Mouse (Mus musculus): Measurements from ENCODE around the gene Sall1. TPM values are rescaled to one million over a fixed set of nuclear protein-coding genes. Genes with fewer than 3 reads are reported as not detected.

Sall1 gene
- polyA plus RNA-seq, 1 experiment from 2014 or later, result 1.8 TPM

DNA sequence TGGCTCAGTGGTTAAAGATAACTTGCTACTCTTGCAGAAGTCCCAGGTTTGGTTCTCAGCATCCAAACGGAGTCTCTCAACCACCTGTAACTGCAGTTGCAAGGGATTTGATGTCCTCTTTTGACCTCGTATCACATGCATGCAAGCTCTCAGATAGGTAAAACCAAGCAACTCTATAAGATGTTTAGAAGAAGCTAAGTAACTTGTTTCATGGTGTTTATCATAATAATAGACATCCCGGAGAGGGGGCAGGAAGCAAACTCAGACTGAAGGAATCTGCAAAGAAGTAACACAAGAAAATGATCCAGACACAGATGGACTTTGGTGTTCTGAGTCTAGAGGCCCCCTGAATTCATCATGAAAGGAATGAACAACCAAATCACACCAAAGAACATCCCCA lies 55.0 kb downstream of the Sall1 start:
- WGBS, result 77% methylated on average over 3 of the region's 3 CpGs
- no peaks in the 10 kb centered on the region for H3K36me3 ChIP-seq (ENCODE audit: control insufficient read depth, insufficient read depth, low read length)
- no peak overlapping the region for H3K27ac ChIP-seq (ENCODE audit: low read length)
- H3K9ac ChIP-seq (ENCODE audit: low read depth, low read length), result no peak overlapping the region
- H3K4me1 ChIP-seq (ENCODE audit: control insufficient read depth, insufficient read depth, low read length), result no peaks in the 10 kb centered on the region
- H3K4me3 ChIP-seq (ENCODE audit: low read length), result no peak overlapping the region
- no peaks in the 10 kb centered on the region for H3K27me3 ChIP-seq (replicated peaks; ENCODE audit: control insufficient read depth, insufficient read depth, low read length)
- no peak overlapping the region for H3K4me2 ChIP-seq (ENCODE audit: low read depth, low read length)
- no peaks in the 10 kb centered on the region for H3K9me3 ChIP-seq (ENCODE audit: control insufficient read depth, low read length)
- no peak for ATAC-seq

GRCm38 (mm10) chr8:88983468-88983867 lies 60.5 kb downstream of the Sall1 start:
- Histone ChIP-seq H3K27me3 (replicated peaks; ENCODE audit: control insufficient read depth, insufficient read depth, low read length) (no peaks in the 10 kb centered on the region), H3K4me3 (ENCODE audit: low read length) (no peak overlapping the region), H3K4me1 (ENCODE audit: control insufficient read depth, insufficient read depth, low read length) (no peaks in the 10 kb centered on the region), H3K4me2 (ENCODE audit: low read depth, low read length) (no peak overlapping the region), H3K9me3 (ENCODE audit: control insufficient read depth, low read length) (no peaks in the 10 kb centered on the region), H3K36me3 (ENCODE audit: control insufficient read depth, insufficient read depth, low read length) (no peaks in the 10 kb centered on the region), H3K27ac (ENCODE audit: low read length) (no peak overlapping the region), H3K9ac (ENCODE audit: low read depth, low read length) (no peak overlapping the region)
- ATAC-seq, result no peak
- WGBS, result 82% methylated on average over 5 of the region's 5 CpGs

Small RNA genes lying within 50 kb of the gene (microRNA-seq; reads per million reads assigned to microRNA genes)
- gene Mir8110, result not detected

All from intestine, embryonic 16.5 days (tissue).